Mouse (Mus musculus): ENCODE measurements around the gene Orai3.

GRCm38 (mm10) chr7:127730170-127730569 is 39.4 kb upstream of the Orai3 start:
- no peak for TF ChIP-seq CTCF (IDR thresholded peaks at IDR 0.05; ENCODE audit: extremely low read depth, insufficient read depth, insufficient read length, insufficient replicate concordance)
- no peak for TF ChIP-seq POLR2A (IDR thresholded peaks at IDR 0.05; ENCODE audit: low read depth, low read length)
